Mouse (Mus musculus) telencephalon, adult 2 months (tissue): ENCODE measurements around the gene Emc1.

Experiments used
- DNase-seq: peaks from one replicate; pipeline ENCODE4 v3.0.0-alpha.2; 2011; ENCODE audit warnings: low read depth, low spot score

The Emc1 gene

DNA sequence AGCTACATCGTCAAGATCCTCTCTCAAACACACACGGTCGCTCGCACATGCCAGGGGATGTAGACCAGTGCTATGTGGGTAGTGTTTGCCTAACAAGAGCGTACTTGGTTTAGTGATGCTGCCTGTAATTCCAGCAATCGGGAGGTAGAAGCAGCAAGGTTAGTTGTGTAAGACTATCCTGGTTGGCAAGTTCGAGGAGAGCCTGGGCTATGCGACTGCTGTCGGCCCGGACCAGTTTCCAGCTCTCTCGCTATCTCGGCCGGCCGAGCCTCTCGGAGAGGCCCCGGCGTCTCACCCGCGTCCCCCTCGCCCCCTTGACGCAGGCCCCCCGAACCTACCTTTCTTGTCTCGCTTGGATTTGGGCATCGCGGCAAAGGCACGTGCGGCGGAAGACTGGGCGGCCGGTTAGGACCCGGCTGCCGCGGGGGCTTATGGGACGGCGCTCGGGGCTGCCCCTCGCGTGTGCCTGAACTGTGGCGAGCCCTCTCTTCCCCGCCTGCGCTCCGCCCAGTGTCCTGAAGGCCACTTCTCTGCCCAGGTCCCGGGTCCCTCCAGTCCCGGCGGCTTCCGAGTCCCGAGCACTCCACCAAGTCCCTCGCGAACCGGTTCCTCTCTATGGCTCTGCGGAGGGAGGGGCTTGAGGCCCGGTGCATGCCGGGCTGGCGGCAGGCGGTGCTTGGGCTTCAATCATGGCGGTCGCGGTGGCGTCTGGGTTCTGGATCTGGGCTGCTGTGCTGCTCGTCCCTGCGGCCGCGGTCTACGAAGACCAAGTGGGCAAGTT is at the start of gene Emc1, which contains the start of the genes Mrto4 and Ubr4:
Gene Emc1, plus strand, starts transcription at position 657 of the 781 bp plus-strand sequence.
Gene Mrto4, minus strand, starts transcription at position 646 of the 781 bp plus-strand sequence.
Gene Ubr4, plus strand, starts transcription at position 679 of the 781 bp plus-strand sequence.
- peak; percentile 73 for DNase-seq

DNA sequence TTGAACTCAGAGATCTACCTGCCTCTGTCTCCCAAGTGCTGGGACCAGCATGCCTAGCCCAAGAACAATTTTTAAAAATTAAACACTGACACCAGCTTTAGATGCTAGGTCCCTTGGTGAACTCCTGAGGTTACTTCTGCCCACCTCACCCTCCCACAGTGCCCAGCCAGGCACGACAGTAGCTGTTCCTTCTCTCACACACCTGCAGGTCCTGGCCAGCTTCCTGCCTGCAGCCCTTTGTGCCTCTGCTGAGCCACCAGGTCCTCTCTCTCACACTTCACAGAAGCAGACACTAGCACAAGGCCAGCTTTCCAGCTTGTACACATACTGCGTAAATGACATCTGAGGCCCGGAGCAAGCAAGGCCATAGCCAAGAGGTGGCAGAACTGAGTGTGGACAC is 46.9 kb upstream of the Emc1 start:
- no peak for DNase-seq

DNA sequence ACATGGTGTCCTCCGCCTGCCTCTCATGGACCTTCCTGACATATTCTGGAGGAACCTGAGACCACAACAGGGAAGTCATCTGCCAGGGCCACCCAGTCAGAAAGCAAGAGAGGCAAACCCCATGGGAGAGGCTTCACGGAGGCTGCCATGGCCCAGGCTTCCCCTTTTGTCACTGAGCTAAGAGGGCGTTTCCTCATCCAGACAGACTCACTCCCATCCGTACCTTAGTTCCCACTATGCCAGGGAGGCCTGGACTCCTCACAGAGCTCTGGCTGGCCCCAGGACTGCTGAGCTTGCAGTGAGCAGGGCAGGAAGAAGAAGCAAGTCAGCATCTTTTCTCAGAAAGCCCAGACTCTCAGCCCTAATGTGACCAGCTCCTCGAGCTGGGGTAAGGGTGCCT is 44.5 kb upstream of the Emc1 start:
- DNase-seq, result no peak

DNA sequence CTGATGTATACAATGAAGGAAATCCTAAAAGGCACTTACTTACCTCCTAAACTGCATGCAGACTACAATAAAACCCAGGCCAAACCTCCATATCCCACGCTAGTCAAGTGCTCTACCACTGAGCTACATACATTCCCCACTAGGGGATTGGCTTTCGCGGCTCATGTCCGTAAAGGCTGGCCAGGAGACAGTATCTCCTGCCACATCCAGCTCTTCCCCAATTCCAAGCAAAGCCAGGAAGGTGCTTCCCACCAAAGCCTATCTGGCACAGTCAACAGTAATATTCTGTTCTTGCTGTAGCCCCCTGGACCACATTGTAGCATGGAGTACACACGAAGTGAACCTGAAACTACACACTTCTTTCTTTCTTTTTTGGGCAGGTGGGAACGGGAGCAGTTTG is 42.7 kb upstream of the Emc1 start:
- no peak for DNase-seq

DNA sequence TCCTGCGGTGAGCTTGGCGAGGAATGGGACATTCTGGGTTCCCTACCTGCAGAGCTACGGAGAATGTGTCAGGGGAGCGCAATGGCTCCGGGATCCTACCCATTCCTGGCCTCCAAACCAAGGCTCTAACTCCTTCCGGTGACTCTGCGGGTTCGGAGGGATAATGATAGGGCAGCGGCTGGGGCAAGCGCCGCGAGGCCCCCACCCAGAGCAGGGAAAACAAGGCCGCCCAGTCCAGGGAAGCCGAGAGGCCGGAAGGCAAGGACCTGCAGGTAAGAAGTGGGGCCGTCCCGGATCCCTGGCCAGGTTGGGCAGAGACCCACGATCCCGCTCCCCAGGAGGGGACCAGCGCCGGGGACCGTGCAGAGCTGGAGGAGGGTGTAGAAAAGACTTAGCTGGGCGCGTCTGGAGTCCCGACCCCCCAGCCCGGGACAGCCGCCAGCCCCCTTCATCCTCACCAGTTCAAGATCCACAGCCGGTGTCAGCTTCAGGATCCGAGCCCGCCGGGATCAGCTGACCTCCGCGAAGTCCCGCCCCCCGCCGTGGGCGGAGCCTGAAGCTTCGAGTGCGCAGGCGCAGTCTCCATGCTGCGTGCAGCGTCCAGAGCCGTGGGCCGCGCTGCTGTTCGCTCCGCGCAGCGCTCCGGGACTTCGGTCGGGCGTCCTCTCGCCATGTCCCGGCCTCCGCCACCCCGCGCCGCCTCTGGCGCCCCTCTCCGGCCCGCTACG is 42.1 kb upstream of the Emc1 start, which contains the start of the genes Pqlc2 and Akr7a5:
Gene Pqlc2, minus strand, starts transcription at position 538 of the 728 bp plus-strand sequence.
Gene Akr7a5, plus strand, starts transcription at position 574 of the 728 bp plus-strand sequence.
- peak; percentile 84 for DNase-seq

DNA sequence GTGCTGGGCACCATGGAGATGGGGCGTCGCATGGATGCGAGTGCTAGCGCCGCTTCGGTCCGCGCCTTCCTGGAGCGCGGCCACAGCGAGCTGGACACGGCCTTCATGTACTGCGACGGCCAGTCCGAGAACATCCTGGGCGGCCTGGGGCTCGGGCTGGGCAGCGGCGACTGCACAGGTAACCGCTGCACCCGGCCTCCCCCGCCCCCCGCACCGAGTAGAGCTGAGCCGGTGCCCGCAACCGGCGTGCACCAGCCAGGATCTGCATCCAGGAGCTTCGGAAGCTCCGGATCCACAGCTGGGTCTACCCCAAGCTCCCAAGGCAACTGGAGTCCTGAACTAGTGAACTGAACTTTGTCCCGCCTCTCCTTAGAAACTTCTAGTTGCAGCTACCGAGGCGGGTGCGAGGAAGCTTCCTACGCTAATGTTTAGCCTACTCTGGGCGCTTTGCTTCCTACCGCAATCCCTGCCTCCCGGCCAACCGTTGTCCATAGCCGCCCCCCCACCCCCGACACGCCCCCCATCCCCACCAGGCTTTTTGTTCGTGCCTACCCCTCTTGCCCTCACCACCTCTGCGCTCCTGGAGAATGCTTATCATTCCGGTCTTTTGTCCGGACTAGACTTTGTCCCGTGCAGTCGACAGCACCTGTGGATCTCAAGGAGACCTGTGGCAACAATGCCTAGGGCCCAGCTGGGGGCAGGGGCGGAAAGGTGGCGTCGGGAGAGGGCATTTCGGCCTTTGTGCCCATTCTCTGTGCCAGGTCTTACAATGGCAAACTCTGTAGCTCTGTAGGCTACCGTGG is 41.3 kb upstream of the Emc1 start:
- no peak for DNase-seq

DNA sequence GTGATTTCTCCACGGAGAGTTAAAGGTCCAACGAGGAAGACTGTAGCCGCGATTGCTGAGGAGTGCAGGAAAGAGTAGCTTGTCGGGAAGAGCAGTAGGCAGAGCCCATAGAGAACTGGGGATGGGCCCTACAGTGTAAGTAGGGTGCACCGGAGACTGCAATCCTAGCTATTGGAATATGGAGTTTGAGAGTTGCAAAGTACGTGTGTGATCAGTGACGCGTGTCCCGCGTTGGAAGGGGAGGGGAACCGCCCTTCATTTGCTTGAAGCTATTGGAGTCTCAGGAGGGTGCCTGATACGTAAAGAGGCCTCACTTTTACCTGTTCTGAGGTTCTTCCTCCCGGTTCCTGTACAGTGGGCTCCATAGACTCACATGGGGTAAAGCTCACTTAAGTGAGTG is 40.7 kb upstream of the Emc1 start:
- no peak for DNase-seq

DNA sequence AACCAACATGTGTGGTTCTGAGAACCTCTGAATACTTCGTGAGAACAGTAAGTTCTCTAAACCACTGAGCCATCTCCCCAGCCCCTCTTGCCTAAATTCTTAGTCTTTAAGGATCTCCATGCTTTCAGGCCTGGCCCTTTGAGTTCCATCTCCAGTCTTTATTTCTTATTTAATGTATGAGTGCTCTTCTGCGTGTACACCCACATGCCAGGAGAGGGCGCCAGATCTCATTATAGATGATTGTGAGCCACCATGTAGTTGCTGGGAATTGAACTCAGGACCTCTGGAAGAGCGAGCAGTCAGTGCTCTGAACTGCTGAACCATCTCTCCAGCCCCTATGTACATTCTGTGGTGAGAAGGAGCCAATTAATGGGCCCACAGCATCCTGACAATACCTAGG is 39.8 kb upstream of the Emc1 start:
- no peak for DNase-seq

DNA sequence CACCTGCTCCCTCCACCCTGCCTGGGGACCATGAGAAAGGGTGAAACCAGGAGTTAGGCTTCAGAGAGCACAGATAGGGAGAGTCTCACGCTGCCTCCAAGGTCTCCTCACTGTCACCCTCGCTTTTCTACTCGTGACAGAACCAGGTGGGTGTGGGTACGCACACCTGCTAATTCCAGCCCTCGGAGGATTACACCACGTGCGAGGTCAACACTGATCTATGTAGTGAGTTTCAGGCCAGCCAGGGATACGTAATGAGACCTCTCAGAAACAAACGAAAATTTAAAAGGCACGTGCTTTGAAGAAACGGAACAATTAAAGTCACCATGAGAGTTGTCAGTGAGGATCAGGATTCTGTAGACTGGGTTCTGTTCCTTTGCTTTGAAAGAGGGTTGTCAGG is 33.9 kb upstream of the Emc1 start:
- no peak for DNase-seq

DNA sequence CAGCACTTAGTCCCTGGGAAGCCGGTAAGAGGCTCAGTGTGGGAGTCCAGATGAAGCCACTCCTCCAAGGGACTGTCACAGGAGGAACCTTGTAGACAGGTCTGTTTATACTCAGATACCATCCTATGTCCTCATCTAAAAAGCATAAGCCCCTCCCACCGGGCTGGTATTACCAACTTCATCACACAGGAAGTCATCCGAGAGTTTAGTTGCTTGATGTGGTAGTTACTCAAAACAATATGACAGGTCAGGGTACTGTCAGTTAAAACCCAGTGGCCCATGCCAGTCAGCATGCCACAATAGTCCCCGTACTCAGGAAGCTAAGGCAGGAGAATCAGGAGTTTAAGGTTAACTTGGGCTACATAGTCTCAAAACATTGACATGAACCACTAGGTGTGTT is 32.6 kb upstream of the Emc1 start:
- no peak for DNase-seq

DNA sequence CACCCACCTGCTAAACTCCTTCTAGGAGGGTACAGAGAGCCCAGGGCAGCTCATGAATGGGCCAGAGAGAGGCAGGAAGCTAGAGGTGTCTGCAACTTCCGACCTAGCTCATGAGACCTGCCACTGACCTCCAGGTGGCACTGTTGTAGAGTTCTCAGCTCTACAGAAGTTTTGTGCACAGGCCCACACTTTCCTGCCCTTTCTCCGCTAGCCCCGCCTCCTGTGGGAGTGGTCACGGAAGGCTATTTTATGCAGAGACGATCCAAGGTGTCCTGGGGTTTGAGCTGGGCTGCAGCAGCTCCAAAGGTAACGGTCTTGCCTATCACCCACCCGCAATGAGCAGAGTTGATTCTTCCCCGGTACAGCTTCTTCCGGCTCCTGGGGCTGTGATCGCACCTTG is 21.8 kb upstream of the Emc1 start:
- no peak for DNase-seq

DNA sequence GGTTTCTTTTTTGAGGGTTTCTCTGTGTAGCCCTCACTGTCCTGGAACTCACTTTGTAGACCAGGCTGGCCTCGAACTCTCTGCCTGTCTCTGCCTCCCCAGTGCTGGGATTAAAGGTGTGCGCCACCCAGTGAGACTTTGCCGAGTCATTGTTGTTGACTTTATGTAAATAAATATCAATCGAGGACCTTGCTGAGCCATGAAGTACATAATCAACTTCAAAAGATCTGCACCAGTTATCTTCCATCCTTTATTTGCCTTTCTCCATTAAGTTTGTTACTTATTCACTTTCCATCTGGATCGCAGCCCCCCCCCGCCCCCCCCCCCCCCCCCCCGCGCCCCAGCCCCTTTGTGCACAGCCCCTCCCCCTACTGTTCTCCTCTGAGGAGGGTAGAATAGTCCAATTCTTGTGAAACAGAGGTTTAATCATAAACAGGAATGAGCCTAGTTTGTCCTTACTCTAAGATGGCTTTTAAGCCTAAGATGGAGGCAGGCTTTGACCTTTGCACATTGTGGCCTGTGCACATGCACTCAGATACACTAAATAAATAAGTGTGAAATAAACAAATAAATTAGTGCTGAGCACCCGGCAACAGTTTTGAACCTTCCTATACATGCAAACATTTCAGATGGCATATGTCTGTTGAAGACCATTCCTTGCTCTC is 17.6 kb upstream of the Emc1 start:
- no peak for DNase-seq

DNA sequence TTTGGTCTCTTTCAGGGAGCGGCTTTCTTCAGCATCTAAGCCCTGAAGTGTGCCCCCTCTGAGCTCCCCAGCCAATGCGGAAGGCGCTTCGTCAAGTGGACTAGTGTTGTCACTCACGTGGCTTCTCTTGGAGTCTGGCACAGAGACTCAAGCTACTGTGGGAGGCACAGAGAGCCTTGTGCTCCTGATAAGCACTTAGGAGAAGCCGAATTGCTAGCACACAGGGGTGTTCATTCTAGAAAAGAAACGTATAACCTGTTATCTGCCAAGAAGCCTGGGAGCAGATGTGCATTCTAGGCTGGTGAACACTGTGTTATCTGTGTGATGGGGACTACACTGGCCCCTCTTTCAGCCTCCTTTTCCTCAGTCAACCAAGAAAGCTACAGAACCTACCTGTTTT is 16.9 kb upstream of the Emc1 start:
- DNase-seq, result no peak

DNA sequence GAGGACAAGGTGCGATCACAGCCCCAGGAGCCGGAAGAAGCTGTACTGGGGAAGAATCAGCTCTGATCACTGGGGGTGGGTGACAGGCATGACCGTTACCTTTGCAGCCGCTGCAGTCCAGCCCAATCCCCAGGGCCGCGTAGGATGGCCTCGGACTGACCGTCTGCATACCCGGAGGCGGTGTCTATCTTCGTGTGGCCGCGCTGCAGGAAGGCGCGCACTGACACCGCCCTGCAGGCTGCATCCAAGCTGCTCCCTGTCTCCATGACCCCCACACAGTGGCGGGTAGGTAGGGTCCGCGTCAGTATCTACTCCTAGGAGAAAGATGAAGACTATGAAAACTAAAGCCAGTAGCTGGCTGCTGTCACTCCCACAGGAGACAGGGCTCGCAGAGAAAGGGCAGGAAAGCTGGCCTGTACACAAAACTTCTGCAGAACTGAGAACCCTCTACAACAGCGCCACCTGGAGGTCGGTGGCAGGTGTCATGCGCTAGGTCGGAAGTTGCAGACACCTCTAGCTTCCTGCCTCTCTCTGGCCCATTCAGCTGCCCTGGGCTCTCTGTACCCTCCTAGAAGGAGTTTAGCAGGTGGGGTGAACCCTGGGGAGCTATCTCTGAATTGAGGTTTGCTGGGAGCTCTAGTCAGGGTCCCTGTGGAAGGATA is 15.4 kb upstream of the Emc1 start:
- DNase-seq, result no peak

DNA sequence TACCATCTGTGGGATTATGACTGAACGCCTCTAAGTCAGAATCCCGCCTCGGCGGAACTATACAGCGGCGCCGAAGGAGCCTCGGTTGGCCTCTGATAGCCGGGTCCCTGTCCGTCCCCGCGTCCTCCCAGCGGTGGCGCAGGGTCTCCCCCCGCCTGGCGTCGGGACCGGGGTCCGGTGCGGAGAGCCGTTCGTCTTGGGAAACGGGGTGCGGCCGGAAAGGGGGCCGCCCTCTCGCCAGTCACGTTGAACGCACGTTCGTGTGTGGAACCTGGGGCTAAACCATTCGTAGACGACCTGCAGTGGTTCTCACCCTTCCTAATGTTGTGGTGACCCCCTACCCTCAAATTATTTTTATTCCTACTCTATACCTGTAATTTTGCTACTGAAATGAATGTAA is 14.2 kb upstream of the Emc1 start:
- no peak for DNase-seq

DNA sequence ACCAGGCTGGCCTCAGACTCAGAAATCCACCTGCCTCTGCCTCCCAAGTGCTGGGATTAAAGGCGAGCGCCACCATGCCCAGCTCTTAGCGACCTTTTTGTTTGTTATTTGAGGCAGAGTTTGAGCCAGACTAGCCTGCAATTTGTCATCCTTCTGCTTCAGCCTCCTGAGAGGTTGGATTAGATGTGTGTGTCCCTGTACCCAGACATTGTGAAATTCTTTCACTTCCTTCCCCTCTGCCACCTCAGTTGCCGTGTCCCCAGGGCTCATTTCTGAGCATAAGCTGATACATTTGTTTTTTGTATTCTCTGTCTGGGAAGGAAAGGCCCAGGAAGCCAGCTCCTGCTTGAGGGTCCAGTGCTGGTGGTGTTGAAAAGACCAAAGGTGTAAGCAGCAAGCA is 11.6 kb upstream of the Emc1 start:
- DNase-seq, result no peak

DNA sequence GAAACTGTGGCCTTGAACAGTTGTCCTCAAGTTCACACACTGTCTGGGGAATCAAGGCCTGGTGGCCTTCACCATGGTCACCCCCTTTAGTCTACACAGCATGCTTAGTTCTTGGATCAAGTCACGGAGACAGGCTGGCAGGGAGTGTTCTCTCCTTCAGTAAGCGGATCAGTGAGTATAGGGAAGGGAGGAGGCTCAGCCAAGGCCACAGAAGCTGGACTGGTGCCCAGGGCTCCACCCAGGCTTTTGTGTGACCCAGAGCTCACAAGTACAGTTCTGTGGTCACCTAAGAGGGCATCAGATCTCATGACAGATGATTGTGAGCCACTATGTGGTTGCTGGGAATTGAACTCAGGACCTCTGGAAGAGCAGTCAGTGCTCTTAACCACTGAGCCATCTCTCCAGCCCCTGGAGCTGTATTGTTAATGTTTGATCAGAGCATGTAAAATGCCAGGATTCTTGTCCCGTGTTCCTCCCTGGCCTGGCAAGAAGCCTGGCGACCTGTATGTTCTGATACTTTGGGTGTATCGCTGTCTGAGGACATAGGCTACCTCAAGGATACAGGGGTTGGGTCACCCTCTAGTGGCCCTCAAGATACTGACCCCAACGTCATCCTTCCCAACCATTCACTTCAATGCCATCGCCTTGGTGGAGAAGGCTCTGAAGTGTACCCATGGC is 10.7 kb upstream of the Emc1 start:
- no peak for DNase-seq

DNA sequence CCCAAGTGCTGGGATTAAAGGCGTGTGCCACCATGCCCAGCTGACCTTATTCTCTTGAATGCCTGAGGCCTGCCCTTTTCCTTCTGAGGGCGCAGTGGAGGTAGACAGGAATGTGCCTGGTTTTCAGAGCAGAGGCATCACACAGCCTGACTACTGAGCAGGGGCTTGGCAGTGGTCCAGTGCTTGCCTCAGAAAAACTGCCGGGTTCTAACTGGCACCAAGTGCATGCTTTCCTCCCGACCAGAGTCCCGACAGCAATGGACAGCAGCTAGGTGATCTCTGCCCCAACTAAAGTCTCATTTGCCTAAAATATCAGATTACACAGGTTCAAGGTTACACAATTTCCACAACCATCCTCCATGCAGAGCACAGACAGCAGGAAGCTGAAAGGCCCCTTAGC is 8.7 kb upstream of the Emc1 start:
- DNase-seq, result no peak

DNA sequence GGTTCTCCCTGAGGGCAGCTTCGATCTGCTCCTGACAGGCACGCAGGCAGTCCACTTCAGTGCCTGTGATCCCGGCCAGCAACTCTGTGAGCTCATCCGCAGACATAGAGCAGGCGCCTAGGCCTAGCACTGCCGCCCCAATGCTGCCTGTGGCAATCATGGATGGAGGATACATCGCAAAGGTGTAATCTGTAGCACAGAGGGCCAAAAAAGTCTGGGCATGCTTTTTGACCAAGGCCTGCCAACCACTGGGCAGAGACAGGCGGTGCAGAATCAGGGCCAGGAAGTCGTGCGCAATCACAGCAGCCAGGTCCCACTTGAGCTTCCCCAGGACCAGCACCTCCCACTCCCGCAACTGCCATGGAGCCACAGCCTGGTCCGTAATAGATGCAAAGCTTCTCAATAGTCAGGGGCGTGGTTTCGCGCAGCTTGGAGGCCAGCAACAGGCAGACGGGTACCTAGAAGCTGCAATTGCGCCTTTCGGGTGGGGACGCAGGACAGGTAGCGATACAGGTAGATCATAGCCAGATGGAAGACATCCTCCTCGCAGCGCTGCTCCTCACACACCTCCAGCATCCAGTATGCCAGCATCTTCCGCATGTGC is 6.9 kb upstream of the Emc1 start:
- DNase-seq, result no peak

DNA sequence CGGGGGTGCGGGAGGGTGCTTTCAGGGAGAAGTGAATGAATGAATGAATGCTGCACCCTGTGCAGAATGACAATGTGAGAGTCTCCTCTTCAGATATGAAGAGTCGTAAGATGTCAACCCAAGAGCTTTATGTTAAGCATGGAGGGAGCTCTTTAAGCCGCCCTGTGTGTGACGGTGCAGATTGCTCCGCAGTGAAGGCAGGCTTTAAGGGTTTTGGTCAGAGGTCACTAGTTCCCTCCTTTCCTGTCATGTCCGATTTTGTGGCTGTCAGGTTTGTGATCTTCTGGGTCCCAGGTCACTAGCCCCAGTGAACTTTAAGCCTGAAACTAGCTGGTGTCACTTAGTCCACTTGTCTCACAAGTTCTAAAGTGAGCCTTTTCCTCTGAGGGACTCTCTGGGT is 445 bp downstream of the Emc1 start:
- no peak for DNase-seq
